ENCODE assay signal across 7 mouse cellular contexts in genomic region chr1:136768969-136769401, GRCm38 (mm10).
DNase-seq lines count a peak whose midpoint lies in the region; ATAC-seq lines count a peak whose summit lies in the region.

No protein-coding gene starts in this region.

- H3K36me3 ChIP-seq in forebrain, embryonic 14.5 days (ENCODE audit: control insufficient read depth, insufficient read depth, low read length), result no peaks in the 10 kb centered on the region
- no peaks in the 10 kb centered on the region for H3K36me3 ChIP-seq in kidney, embryonic 15.5 days

- peak overlapping the region; percentile 16; the same call in 1 of the 2 replicates for H3K4me2 ChIP-seq in forebrain, embryonic 14.5 days (ENCODE audit: low read length)
- H3K4me2 ChIP-seq in kidney, embryonic 15.5 days, result peak overlapping the region; percentile 42

- H3K9me3 ChIP-seq in forebrain, embryonic 14.5 days (replicated peaks; ENCODE audit: control insufficient read depth, low read length), result 0 out of 2 replicates have a peak, but pooled peaks cover 3% of the 10 kb centered on the region
- no peaks in the 10 kb centered on the region for H3K9me3 ChIP-seq in kidney, embryonic 15.5 days (replicated peaks)

- H3K27ac ChIP-seq in forebrain, embryonic 14.5 days (ENCODE audit: low read depth, low read length), result no peak overlapping the region
- peak overlapping the region; percentile 82 for H3K27ac ChIP-seq in kidney, embryonic 15.5 days

- WGBS in forebrain, embryonic 14.5 days, result 8% methylated on average over 10 of the region's 10 CpGs
- WGBS in kidney, embryonic 15.5 days, result under 1% methylated on average over 10 of the region's 10 CpGs

- peaks cover 5% of the 10 kb centered on the region for H3K4me1 ChIP-seq in forebrain, embryonic 14.5 days (ENCODE audit: control insufficient read depth, insufficient read depth, low read length)
- H3K4me1 ChIP-seq in kidney, embryonic 15.5 days, result peaks cover 14% of the 10 kb centered on the region

- no peak overlapping the region for H3K4me3 ChIP-seq in forebrain, embryonic 14.5 days (ENCODE audit: low read depth, low read length)
- H3K4me3 ChIP-seq in kidney, embryonic 15.5 days (replicated peaks), result 0 out of 2 replicates have a peak overlapping the region, but pooled peaks have one; percentile 1

- no peaks in the 10 kb centered on the region for H3K27me3 ChIP-seq in forebrain, embryonic 14.5 days (replicated peaks; ENCODE audit: control insufficient read depth, insufficient read depth, low read length)
- H3K27me3 ChIP-seq in kidney, embryonic 15.5 days, result no peaks in the 10 kb centered on the region

- no peak overlapping the region for H3K9ac ChIP-seq in forebrain, embryonic 14.5 days (ENCODE audit: low read length)
- H3K9ac ChIP-seq in kidney, embryonic 15.5 days, result no peak overlapping the region

- DNase-seq in CD4-positive helper T cell, adult 2 months (ENCODE audit: low read depth, low spot score), result peak; percentile 22
- peak; percentile 61 for DNase-seq in ES-CJ7 (ENCODE audit: low read depth, low spot score)
- peak; percentile 75 for DNase-seq in forebrain, embryonic 14.5 days (ENCODE audit: low spot score)
- peak; percentile 38 for DNase-seq in lung, postnatal 10 days
- no peak for DNase-seq in spleen, adult 12 weeks (ENCODE audit: low spot score)
- DNase-seq in urinary bladder, postnatal 36 days (ENCODE audit: low spot score in 2 of 2), result no peak

- ATAC-seq in forebrain, embryonic 14.5 days, result peak; percentile 87
- peak; percentile 88 for ATAC-seq in kidney, embryonic 15.5 days (replicated peaks; ENCODE audit: low FRiP score)

Comparison
In these comparisons a context has a peak if more than half of its experiments do, and no peak if none do; other contexts are left out.
1. DNase-seq: peak in CD4-positive helper T cell, adult 2 months (single experiment), ES-CJ7 (single experiment), forebrain, embryonic 14.5 days (single experiment) and lung, postnatal 10 days (single experiment); none in spleen, adult 12 weeks (single experiment) and urinary bladder, postnatal 36 days (0 of 2).